Mouse (Mus musculus): ENCODE results near the gene Spryd7. TPM values are rescaled to one million over a fixed set of nuclear protein-coding genes. Genes with fewer than 3 reads are reported as not detected.
A peak's percentile ranks its signal among the peaks of the same experiment; 100 is the strongest.

The Spryd7 gene
- total and polyA plus RNA-seq, 2 experiments: 15.1 to 20.7 TPM

DNA sequence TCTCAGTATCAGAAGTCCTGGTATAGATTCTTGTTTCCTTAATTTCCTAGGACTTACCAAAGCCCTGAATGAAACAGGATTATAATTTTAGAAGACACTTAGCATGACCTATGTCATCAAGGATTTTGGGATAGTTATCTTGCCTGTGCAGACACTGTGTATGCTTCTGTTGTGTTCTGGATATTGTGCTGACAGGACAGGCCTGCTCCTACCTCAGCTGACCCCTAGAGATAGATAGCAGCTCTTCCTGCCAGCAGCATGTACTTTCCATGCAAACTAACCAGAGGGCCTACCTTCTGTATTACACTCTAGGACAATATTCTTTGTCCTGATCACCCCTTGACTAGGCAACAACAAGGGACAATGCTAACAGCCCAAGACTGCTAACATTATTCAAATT, 25.7 kb downstream of the Spryd7 start:
- DNase-seq (ENCODE audit: extremely low read depth, low read depth, low spot score): peak; percentile 17
- Histone ChIP-seq H3K27ac (replicated peaks; ENCODE audit: insufficient read depth, low read depth, low read length) (no peak overlapping the region), H3K4me1 (ENCODE audit: control insufficient read depth, insufficient read depth, low read length) (no peaks in the 10 kb centered on the region), H3K79me2 (ENCODE audit: control insufficient read depth, insufficient read depth, low read length) (no peaks in the 10 kb centered on the region), H3K9ac (ENCODE audit: low read depth, low read length) (no peak overlapping the region), H3K36me3 (ENCODE audit: control insufficient read depth, insufficient read depth, low read length) (peaks cover 26% of the 10 kb centered on the region), H3K27me3 (ENCODE audit: control insufficient read depth, insufficient read depth, low read length) (no peaks in the 10 kb centered on the region), H3K4me3 (ENCODE audit: insufficient read depth, low read depth, low read length) (no peak overlapping the region)
- TF ChIP-seq CTCF (IDR thresholded peaks at IDR 0.05; ENCODE audit: low read depth, low read length) (no peak), POLR2A (IDR thresholded peaks at IDR 0.05; ENCODE audit: extremely low read depth, insufficient read depth, low read length) (no peak)

DNA sequence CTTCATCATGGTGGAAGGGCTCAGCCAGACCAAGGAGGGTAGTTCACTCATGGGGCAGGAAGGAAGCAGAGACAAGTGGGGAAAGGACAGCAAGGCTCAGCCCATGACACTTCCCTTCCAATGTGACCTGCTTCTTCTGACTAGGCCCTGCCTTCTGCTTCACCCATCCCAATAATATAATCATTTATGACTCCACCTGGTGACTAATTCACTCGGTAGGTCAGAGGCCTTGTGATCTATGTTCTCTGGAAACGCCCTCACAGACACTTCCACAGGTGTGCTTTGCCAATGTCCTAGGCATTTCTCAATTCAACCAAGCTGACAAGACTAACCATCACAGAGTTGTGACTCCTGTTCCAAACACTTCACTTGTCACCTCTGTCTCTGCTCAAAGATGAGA, 26.3 kb downstream of the Spryd7 start:
- Histone ChIP-seq H3K79me2 (ENCODE audit: control insufficient read depth, insufficient read depth, low read length) (no peaks in the 10 kb centered on the region), H3K9ac (ENCODE audit: low read depth, low read length) (no peak overlapping the region), H3K27me3 (ENCODE audit: control insufficient read depth, insufficient read depth, low read length) (no peaks in the 10 kb centered on the region), H3K4me3 (ENCODE audit: insufficient read depth, low read depth, low read length) (no peak overlapping the region), H3K4me1 (ENCODE audit: control insufficient read depth, insufficient read depth, low read length) (no peaks in the 10 kb centered on the region), H3K36me3 (ENCODE audit: control insufficient read depth, insufficient read depth, low read length) (peaks cover 22% of the 10 kb centered on the region), H3K27ac (replicated peaks; ENCODE audit: insufficient read depth, low read depth, low read length) (no peak overlapping the region)
- TF ChIP-seq POLR2A (IDR thresholded peaks at IDR 0.05; ENCODE audit: extremely low read depth, insufficient read depth, low read length) (no peak), CTCF (IDR thresholded peaks at IDR 0.05; ENCODE audit: low read depth, low read length) (no peak)
- WGBS: 70% methylated on average over 2 of the region's 2 CpGs
- DNase-seq (ENCODE audit: extremely low read depth, low read depth, low spot score): peak; percentile 62

GRCm38 (mm10) chr14:61529533-61529932, 27.2 kb downstream of the Spryd7 start:
- H3K27me3 ChIP-seq (ENCODE audit: control insufficient read depth, insufficient read depth, low read length): no peaks in the 10 kb centered on the region
- peaks cover 16% of the 10 kb centered on the region; the same call in 1 of the 2 replicates for H3K36me3 ChIP-seq (ENCODE audit: control insufficient read depth, insufficient read depth, low read length)
- no peaks in the 10 kb centered on the region for H3K4me1 ChIP-seq (ENCODE audit: control insufficient read depth, insufficient read depth, low read length)
- no peak overlapping the region for H3K4me3 ChIP-seq (ENCODE audit: insufficient read depth, low read depth, low read length)
- TF ChIP-seq POLR2A (IDR thresholded peaks at IDR 0.05; ENCODE audit: extremely low read depth, insufficient read depth, low read length): no peak
- no peak for TF ChIP-seq CTCF (IDR thresholded peaks at IDR 0.05; ENCODE audit: low read depth, low read length)
- 82% methylated on average over 7 of the region's 7 CpGs for WGBS
- no peaks in the 10 kb centered on the region for H3K79me2 ChIP-seq (ENCODE audit: control insufficient read depth, insufficient read depth, low read length)
- DNase-seq (ENCODE audit: extremely low read depth, low read depth, low spot score): no peak
- no peak overlapping the region for H3K27ac ChIP-seq (replicated peaks; ENCODE audit: insufficient read depth, low read depth, low read length)
- H3K9ac ChIP-seq (ENCODE audit: low read depth, low read length): no peak overlapping the region

- no peak overlapping the region for H3K9ac ChIP-seq (ENCODE audit: low read depth, low read length)
- H3K79me2 ChIP-seq (ENCODE audit: control insufficient read depth, insufficient read depth, low read length): no peaks in the 10 kb centered on the region
- no peaks in the 10 kb centered on the region for H3K4me1 ChIP-seq (ENCODE audit: control insufficient read depth, insufficient read depth, low read length)
- H3K4me3 ChIP-seq (ENCODE audit: insufficient read depth, low read depth, low read length): no peak overlapping the region
- WGBS: 96% methylated on average over 2 of the region's 2 CpGs
- DNase-seq (ENCODE audit: extremely low read depth, low read depth, low spot score): no peak
- TF ChIP-seq CTCF (IDR thresholded peaks at IDR 0.05; ENCODE audit: low read depth, low read length): no peak
- no peak for TF ChIP-seq POLR2A (IDR thresholded peaks at IDR 0.05; ENCODE audit: extremely low read depth, insufficient read depth, low read length)
- no peaks in the 10 kb centered on the region for H3K27me3 ChIP-seq (ENCODE audit: control insufficient read depth, insufficient read depth, low read length)
- no peaks in the 10 kb centered on the region for H3K36me3 ChIP-seq (ENCODE audit: control insufficient read depth, insufficient read depth, low read length)
- no peak overlapping the region for H3K27ac ChIP-seq (replicated peaks; ENCODE audit: insufficient read depth, low read depth, low read length)
These were observed 30.7 kb downstream of the Spryd7 start for GRCm38 (mm10) chr14:61526006-61526405.

- H3K27me3 ChIP-seq (ENCODE audit: control insufficient read depth, insufficient read depth, low read length): no peaks in the 10 kb centered on the region
- no peak for TF ChIP-seq POLR2A (IDR thresholded peaks at IDR 0.05; ENCODE audit: extremely low read depth, insufficient read depth, low read length)
- TF ChIP-seq CTCF (IDR thresholded peaks at IDR 0.05; ENCODE audit: low read depth, low read length): no peak
- no peak overlapping the region for H3K27ac ChIP-seq (replicated peaks; ENCODE audit: insufficient read depth, low read depth, low read length)
- H3K9ac ChIP-seq (ENCODE audit: low read depth, low read length): no peak overlapping the region
- no peaks in the 10 kb centered on the region for H3K79me2 ChIP-seq (ENCODE audit: control insufficient read depth, insufficient read depth, low read length)
- 31% methylated on average over 2 of the region's 2 CpGs for WGBS
- peak; percentile 60 for DNase-seq (ENCODE audit: extremely low read depth, low read depth, low spot score)
- H3K36me3 ChIP-seq (ENCODE audit: control insufficient read depth, insufficient read depth, low read length): no peaks in the 10 kb centered on the region
- no peak overlapping the region for H3K4me3 ChIP-seq (ENCODE audit: insufficient read depth, low read depth, low read length)
- H3K4me1 ChIP-seq (ENCODE audit: control insufficient read depth, insufficient read depth, low read length): no peaks in the 10 kb centered on the region
These were observed 32.9 kb downstream of the Spryd7 start for GRCm38 (mm10) chr14:61523821-61524220.

- no peaks in the 10 kb centered on the region for H3K36me3 ChIP-seq (ENCODE audit: control insufficient read depth, insufficient read depth, low read length)
- H3K4me3 ChIP-seq (ENCODE audit: insufficient read depth, low read depth, low read length): no peak overlapping the region
- no peak for DNase-seq (ENCODE audit: extremely low read depth, low read depth, low spot score)
- TF ChIP-seq CTCF (IDR thresholded peaks at IDR 0.05; ENCODE audit: low read depth, low read length) (no peak), POLR2A (IDR thresholded peaks at IDR 0.05; ENCODE audit: extremely low read depth, insufficient read depth, low read length) (no peak)
- H3K4me1 ChIP-seq (ENCODE audit: control insufficient read depth, insufficient read depth, low read length): no peaks in the 10 kb centered on the region
- WGBS: 85% methylated on average over 10 of the region's 10 CpGs
- no peaks in the 10 kb centered on the region for H3K79me2 ChIP-seq (ENCODE audit: control insufficient read depth, insufficient read depth, low read length)
- H3K27me3 ChIP-seq (ENCODE audit: control insufficient read depth, insufficient read depth, low read length): no peaks in the 10 kb centered on the region
- no peak overlapping the region for H3K9ac ChIP-seq (ENCODE audit: low read depth, low read length)
- H3K27ac ChIP-seq (replicated peaks; ENCODE audit: insufficient read depth, low read depth, low read length): no peak overlapping the region
These were observed 37.8 kb downstream of the Spryd7 start for GRCm38 (mm10) chr14:61518659-61519480.

Data from liver, adult 2 months (tissue).